Mouse (Mus musculus) stomach, embryonic 14.5 days (tissue): ENCODE data around the gene Cnn1. TPM values are rescaled to one million over a fixed set of nuclear protein-coding genes. Genes with fewer than 3 reads are reported as not detected.
A peak's percentile ranks its signal among the peaks of the same experiment; 100 is the strongest.
"Not testable (repeated sequence)": the region's sequence is repeated elsewhere in the genome, so short reads cannot be mapped to it uniquely, and the experiment has no call there.

ENCODE experiments used
- ATAC-seq: fragments of 200-750 bp; cut with Nextera tagmentation; 2 replicates; pipeline ENCODE4 v1.8.0; 2017; ENCODE audit warnings: low read depth, moderate TSS enrichment; ENCODE audit not compliant: insufficient number of reproducible peaks, insufficient read depth, low FRiP score
- H3K27ac ChIP-seq: fragments of 300-500 bp; sonication (generic); 2 replicates; pipeline ENCODE4 v1.5.1; 2014; ENCODE audit warnings: mild to moderate bottlenecking, low read length, moderate library complexity, mixed read lengths
- H3K27me3 ChIP-seq: fragments of 300-500 bp; sonication (generic); 2 replicates; pipeline ENCODE4 v1.6.1; 2014; ENCODE audit warnings: low read length, control low read depth, mixed read lengths; ENCODE audit not compliant: control insufficient read depth, insufficient read depth
- H3K36me3 ChIP-seq: fragments of 300-500 bp; sonication (generic); 2 replicates; pipeline ENCODE4 v1.6.1; 2014; ENCODE audit warnings: mild to moderate bottlenecking, control low read depth, low read length, moderate library complexity, mixed read lengths; ENCODE audit not compliant: control insufficient read depth, insufficient read depth
- H3K4me1 ChIP-seq: fragments of 300-500 bp; sonication (generic); 2 replicates; pipeline ENCODE4 v1.6.1; 2014; ENCODE audit warnings: low read length, control low read depth, mixed read lengths; ENCODE audit not compliant: control insufficient read depth, insufficient read depth
- H3K4me2 ChIP-seq: fragments of 300-500 bp; sonication (generic); replicated peaks from 2 replicates; pipeline ENCODE4 v1.6.1; 2014; ENCODE audit warnings: low read depth, low read length, control low read depth
- H3K4me3 ChIP-seq: fragments of 300-500 bp; sonication (generic); 2 replicates; pipeline ENCODE4 v1.5.1; 2014; ENCODE audit warnings: low read depth, low read length, control low read depth
- H3K9ac ChIP-seq: fragments of 300-500 bp; sonication (generic); replicated peaks from 2 replicates; pipeline ENCODE4 v1.6.1; 2014; ENCODE audit warnings: low read depth, mild to moderate bottlenecking, control low read depth, low read length, moderate library complexity, mixed read lengths
- H3K9me3 ChIP-seq: fragments of 300-500 bp; sonication (generic); 2 replicates; pipeline ENCODE4 v1.6.1; 2016; ENCODE audit warnings: low read depth, low read length, control low read depth; ENCODE audit not compliant: control insufficient read depth
- WGBS: fragments of 180-500 bp; shearing (Covaris S2); extraction: QIAGEN DNeasy Blood & Tissue Kit; methylation state at CpG from one replicate; pipeline ENCODE4 v1.1.7; 2014; 5-methylcytosine and 5-hydroxymethylcytosine counted together
- polyA plus RNA-seq: library from polyadenylated mRNA; unstranded; fragments of >200 nt; fragmentation: Nextera tagmentation; extraction: Ambion mirVana; gene quantifications from 2 replicates; pipeline ENCODE4 v1.2.1, GENCODE M21; 2014

Cnn1 gene
- polyA plus RNA-seq, 1 experiment from 2014 or later: 443 TPM

- H3K9ac ChIP-seq: no peak overlapping the region
- peaks cover 8% of the 10 kb centered on the region; the same call in 1 of the 2 replicates for H3K4me1 ChIP-seq
- WGBS: 70% methylated on average over 3 of the region's 3 CpGs
- no peak for ATAC-seq
- H3K9me3 ChIP-seq: no peaks in the 10 kb centered on the region
- peaks cover 41% of the 10 kb centered on the region; the same call in 1 of the 2 replicates for H3K36me3 ChIP-seq
- no peak overlapping the region for H3K4me3 ChIP-seq
- no peaks in the 10 kb centered on the region for H3K27me3 ChIP-seq
- H3K27ac ChIP-seq: no peak overlapping the region
- H3K4me2 ChIP-seq: no peak overlapping the region
Measured at GRCm38 (mm10) chr9:22066433-22066832, 32.6 kb upstream of the Cnn1 start.

- Histone ChIP-seq H3K4me2 (no peak overlapping the region), H3K9ac (no peak overlapping the region), H3K4me1 (peaks cover 8% of the 10 kb centered on the region; the same call in 1 of the 2 replicates), H3K4me3 (no peak overlapping the region), H3K9me3 (no peaks in the 10 kb centered on the region), H3K36me3 (peaks cover 41% of the 10 kb centered on the region; the same call in 1 of the 2 replicates), H3K27me3 (no peaks in the 10 kb centered on the region), H3K27ac (no peak overlapping the region)
- WGBS: 90% methylated on average over 5 of the region's 5 CpGs
- ATAC-seq: no peak
Measured at GRCm38 (mm10) chr9:22067195-22067594, 31.8 kb upstream of the Cnn1 start.

GRCm38 (mm10) chr9:22069881-22070553 lies 29.0 kb upstream of the Cnn1 start:
- peaks cover 23% of the 10 kb centered on the region; the same call in 1 of the 2 replicates for H3K36me3 ChIP-seq

GRCm38 (mm10) chr9:22070791-22071573 lies 28.0 kb upstream of the Cnn1 start, which contains the start of the genes Gm49318 and Zfp653:
Gene Gm49318 (minus strand): TSS chr9:22071259.
Gene Zfp653 (minus strand): TSS chr9:22071376.
- Histone ChIP-seq H3K9me3 (no peaks in the 10 kb centered on the region), H3K9ac (peak within 1 kb of the TSS; percentile 86), H3K27me3 (no peaks in the 10 kb centered on the region), H3K4me1 (peaks cover 8% of the 10 kb centered on the region; the same call in 1 of the 2 replicates), H3K4me3 (peak within 1 kb of the TSS; percentile 73), H3K27ac (peak within 1 kb of the TSS; percentile 97), H3K4me2 (peak within 1 kb of the TSS; percentile 60), H3K36me3 (peaks cover 15% of the 10 kb centered on the region; the same call in 1 of the 2 replicates)
- ATAC-seq: peak; percentile 97
- under 1% methylated on average over 79 of the region's 87 CpGs for WGBS

More at GRCm38 (mm10) chr9:22069881-22070553, 29.0 kb upstream of the Cnn1 start:
- H3K9ac ChIP-seq: no peak overlapping the region
- peak overlapping the region; percentile 73 for H3K4me3 ChIP-seq
- WGBS: 63% methylated on average over 4 of the region's 4 CpGs
- no peak for ATAC-seq
- no peaks in the 10 kb centered on the region for H3K27me3 ChIP-seq
- peaks cover 8% of the 10 kb centered on the region; the same call in 1 of the 2 replicates for H3K4me1 ChIP-seq
- H3K9me3 ChIP-seq: no peaks in the 10 kb centered on the region
- peak overlapping the region; percentile 21; the same call in 1 of the 2 replicates for H3K27ac ChIP-seq
- peak overlapping the region; percentile 60 for H3K4me2 ChIP-seq

GRCm38 (mm10) chr9:22072276-22072675 lies 26.7 kb upstream of the Cnn1 start:
- ATAC-seq: no peak
- 93% methylated on average over 4 of the region's 4 CpGs for WGBS
- H3K9me3 ChIP-seq: no peaks in the 10 kb centered on the region

GRCm38 (mm10) chr9:22075778-22076177 lies 23.2 kb upstream of the Cnn1 start:
- H3K9me3 ChIP-seq, H3K27me3 ChIP-seq, H3K4me2 ChIP-seq, H3K9ac ChIP-seq, H3K4me1 ChIP-seq, H3K36me3 ChIP-seq, ATAC-seq, H3K27ac ChIP-seq, H3K4me3 ChIP-seq: not testable (repeated sequence)
- 79% methylated on average over 5 of the region's 5 CpGs for WGBS

More at GRCm38 (mm10) chr9:22072276-22072675, 26.7 kb upstream of the Cnn1 start:
- no peaks in the 10 kb centered on the region for H3K27me3 ChIP-seq
- no peak overlapping the region for H3K4me3 ChIP-seq
- H3K9ac ChIP-seq: no peak overlapping the region
- H3K36me3 ChIP-seq: peaks cover 15% of the 10 kb centered on the region; the same call in 1 of the 2 replicates
- no peak overlapping the region for H3K4me2 ChIP-seq
- peaks cover 8% of the 10 kb centered on the region; the same call in 1 of the 2 replicates for H3K4me1 ChIP-seq
- H3K27ac ChIP-seq: no peak overlapping the region

GRCm38 (mm10) chr9:22076223-22076622 lies 22.8 kb upstream of the Cnn1 start:
- 91% methylated on average over 23 of the region's 23 CpGs for WGBS
- Histone ChIP-seq H3K4me3 (no peak overlapping the region), H3K4me1 (no peaks in the 10 kb centered on the region), H3K27me3 (no peaks in the 10 kb centered on the region), H3K9ac (no peak overlapping the region), H3K36me3 (peaks cover 4% of the 10 kb centered on the region; the same call in 1 of the 2 replicates), H3K4me2 (no peak overlapping the region), H3K27ac (no peak overlapping the region), H3K9me3 (no peaks in the 10 kb centered on the region)
- ATAC-seq: no peak

GRCm38 (mm10) chr9:22084667-22085021 lies 14.4 kb upstream of the Cnn1 start:
- no peaks in the 10 kb centered on the region for H3K4me1 ChIP-seq
- 29% methylated on average over 4 of the region's 4 CpGs for WGBS
- no peak overlapping the region; the same call in 1 of the 2 replicates for H3K27ac ChIP-seq
- no peaks in the 10 kb centered on the region for H3K9me3 ChIP-seq
- H3K27me3 ChIP-seq: no peaks in the 10 kb centered on the region
- H3K4me3 ChIP-seq: peak overlapping the region; percentile 71
- H3K4me2 ChIP-seq: peak overlapping the region; percentile 70
- no peak for ATAC-seq
- peak overlapping the region; percentile 49 for H3K9ac ChIP-seq
- no peaks in the 10 kb centered on the region for H3K36me3 ChIP-seq
